Comparison of ENCODE assay signal across 15 mouse cellular contexts in genomic region chr6:142856258-142856874, GRCm38 (mm10). TPM values are rescaled to one million over a fixed set of nuclear protein-coding genes. Genes with fewer than 3 reads are reported as not detected.
DNase-seq lines count a peak whose midpoint lies in the region; ATAC-seq and TF ChIP-seq lines count a peak whose summit lies in the region.
"Had no signal": no experiment of that assay in that cellular context is flagged by ENCODE, and none has a peak within 500 bp of the region (broad histone marks: within the 10 kb centered on the region; RNA-seq: fewer than 3 reads in every experiment).

No protein-coding gene starts in this region.

- TF ChIP-seq POLR2A in brain, embryonic 14.5 days (IDR thresholded peaks at IDR 0.05; ENCODE audit: borderline replicate concordance, extremely low read depth, insufficient read depth, insufficient read length, poor library complexity, severe bottlenecking) = no peak

- H3K4me3 ChIP-seq in kidney, embryonic 15.5 days (replicated peaks) = no peak overlapping the region
- H3K4me3 ChIP-seq in hindbrain, embryonic 11.5 days (ENCODE audit: low read depth, low read length) = no peak overlapping the region
- no peak overlapping the region for H3K4me3 ChIP-seq in midbrain, embryonic 14.5 days (replicated peaks; ENCODE audit: low read depth, low read length)
- H3K4me3 ChIP-seq: hindbrain, embryonic 15.5 days; left cerebral cortex, adult 2 months had no signal

- H3K36me3 ChIP-seq in kidney, embryonic 15.5 days = no peaks in the 10 kb centered on the region
- H3K36me3 ChIP-seq in hindbrain, embryonic 11.5 days (ENCODE audit: control insufficient read depth, insufficient read depth, low read length) = no peaks in the 10 kb centered on the region
- H3K36me3 ChIP-seq in midbrain, embryonic 14.5 days (ENCODE audit: control insufficient read depth, insufficient read depth, low read length) = 0 out of 2 replicates have a peak, but pooled peaks cover under 1% of the 10 kb centered on the region
- H3K36me3 ChIP-seq: hindbrain, embryonic 15.5 days had no signal

- no peak overlapping the region for H3K27ac ChIP-seq in kidney, embryonic 15.5 days
- no peak overlapping the region for H3K27ac ChIP-seq in hindbrain, embryonic 11.5 days (ENCODE audit: low read depth, low read length)
- peak overlapping the region; percentile 60; the same call in 1 of the 2 replicates for H3K27ac ChIP-seq in midbrain, embryonic 14.5 days (replicated peaks; ENCODE audit: low read depth, low read length)
- H3K27ac ChIP-seq: hindbrain, embryonic 15.5 days; left cerebral cortex, adult 2 months; liver, embryonic 14.5 days; macrophage had no signal

- no peak overlapping the region for H3K9ac ChIP-seq in kidney, embryonic 15.5 days
- no peak overlapping the region for H3K9ac ChIP-seq in hindbrain, embryonic 11.5 days (ENCODE audit: low read depth, low read length)
- H3K9ac ChIP-seq in midbrain, embryonic 14.5 days (replicated peaks; ENCODE audit: low read length) = no peak overlapping the region
- H3K9ac ChIP-seq: hindbrain, embryonic 15.5 days; liver, embryonic 14.5 days had no signal

- no peak for TF ChIP-seq CTCF in brain, embryonic 14.5 days (IDR thresholded peaks at IDR 0.05; ENCODE audit: borderline replicate concordance, extremely low read depth, insufficient read depth, insufficient read length)

- no peak for DNase-seq in kidney, postnatal 10 days
- DNase-seq in brain, embryonic 14.5 days (ENCODE audit: low read depth) = peak; percentile 56
- no peak for DNase-seq in hindbrain, embryonic 11.5 days (ENCODE audit: low spot score)
- DNase-seq in midbrain, embryonic 14.5 days = peak; percentile 60
- DNase-seq in spleen, adult 12 weeks (ENCODE audit: low spot score) = no peak
- no peak for DNase-seq in thymus, postnatal 25 days
- no peak for DNase-seq in kidney, adult 9 months
- DNase-seq: cerebellum, adult 18-20 months had no signal

- no peaks in the 10 kb centered on the region for H3K9me3 ChIP-seq in kidney, embryonic 15.5 days (replicated peaks)
- no peaks in the 10 kb centered on the region for H3K9me3 ChIP-seq in hindbrain, embryonic 11.5 days (ENCODE audit: control insufficient read depth, low read length)
- H3K9me3 ChIP-seq in midbrain, embryonic 14.5 days (ENCODE audit: control insufficient read depth, low read length) = no peaks in the 10 kb centered on the region
- H3K9me3 ChIP-seq: hindbrain, embryonic 15.5 days had no signal

- no peaks in the 10 kb centered on the region for H3K27me3 ChIP-seq in kidney, embryonic 15.5 days
- no peaks in the 10 kb centered on the region for H3K27me3 ChIP-seq in hindbrain, embryonic 11.5 days (ENCODE audit: control insufficient read depth, insufficient read depth, low read length)
- H3K27me3 ChIP-seq in midbrain, embryonic 14.5 days (ENCODE audit: control insufficient read depth, insufficient read depth, low read length) = no peaks in the 10 kb centered on the region
- H3K27me3 ChIP-seq: hindbrain, embryonic 15.5 days had no signal

- ATAC-seq in kidney, embryonic 15.5 days (replicated peaks; ENCODE audit: low FRiP score) = 0 out of 2 replicates have a peak, but pooled peaks have one; percentile 24
- ATAC-seq in hindbrain, embryonic 11.5 days (ENCODE audit: low FRiP score) = peak; percentile 59
- ATAC-seq in midbrain, embryonic 14.5 days (ENCODE audit: low FRiP score, low TSS enrichment) = peak; percentile 60; the same call in 1 of the 2 replicates

- H3K4me1 ChIP-seq in kidney, embryonic 15.5 days = peaks cover 19% of the 10 kb centered on the region
- H3K4me1 ChIP-seq in hindbrain, embryonic 11.5 days (replicated peaks; ENCODE audit: control insufficient read depth, insufficient read depth, low read length) = no peaks in the 10 kb centered on the region; the same call in 1 of the 2 replicates
- peaks cover 16% of the 10 kb centered on the region for H3K4me1 ChIP-seq in midbrain, embryonic 14.5 days (ENCODE audit: control insufficient read depth, insufficient read depth, low read length)

- no peak overlapping the region for H3K4me2 ChIP-seq in kidney, embryonic 15.5 days
- H3K4me2 ChIP-seq in hindbrain, embryonic 11.5 days (replicated peaks; ENCODE audit: low read depth, low read length) = no peak overlapping the region
- no peak overlapping the region for H3K4me2 ChIP-seq in midbrain, embryonic 14.5 days (ENCODE audit: low read length)
- H3K4me2 ChIP-seq: hindbrain, embryonic 15.5 days had no signal

- 56% methylated on average over 3 of the region's 3 CpGs for WGBS in kidney, embryonic 15.5 days
- 63% methylated on average over 3 of the region's 3 CpGs for WGBS in hindbrain, embryonic 11.5 days
- 47% methylated on average over 3 of the region's 3 CpGs for WGBS in midbrain, embryonic 14.5 days

RNA-seq across cellular contexts. Expression of gene Sult6b2, which starts 52.1 kb away (rescaled TPM):
- not detected in 2 replicates for polyA plus RNA-seq in kidney, embryonic 15.5 days (2015; fragmentation: Nextera tagmentation; extraction: Ambion mirVana)
- polyA plus RNA-seq in brain, embryonic 14.5 days (2012; rRNA removed) = 0.15 and 0.25 TPM in 2 replicates
- polyA plus RNA-seq in hindbrain, embryonic 11.5 days (2014; fragmentation: Nextera tagmentation; extraction: Ambion mirVana) = 0.08 TPM in 1 of 2 replicates, not detected in the other
- 0.32 TPM in 1 of 2 replicates, not detected in the other for polyA plus RNA-seq in midbrain, embryonic 14.5 days (2014; fragmentation: Nextera tagmentation; extraction: Ambion mirVana)
- polyA plus RNA-seq: embryonic facial prominence, embryonic 14.5 days; hindbrain, embryonic 15.5 days; large intestine, adult 2 months; liver, embryonic 14.5 days; macrophage had no signal

Comparison
In these comparisons a context has a peak if more than half of its experiments do, and no peak if none do; other contexts are left out.
1. DNase-seq: peak in brain, embryonic 14.5 days (single experiment) and midbrain, embryonic 14.5 days (single experiment); none in kidney, postnatal 10 days (single experiment), hindbrain, embryonic 11.5 days (single experiment), spleen, adult 12 weeks (single experiment), thymus, postnatal 25 days (single experiment) and kidney, adult 9 months (single experiment).
2. Peak in every context shown above with its lines, with median percentiles within 50 percentile points of each other: ATAC-seq.